Mouse (Mus musculus) neutrophil, adult 5-6 weeks (primary cell): ENCODE measurements around the gene Sigmar1. TPM values are rescaled to one million over a fixed set of nuclear protein-coding genes. Genes with fewer than 3 reads are reported as not detected.
"Not testable (repeated sequence)": the region's sequence is repeated elsewhere in the genome, so short reads cannot be mapped to it uniquely, and the experiment has no call there.

Experiments used
- ATAC-seq: fragments of 151-379, 151-347 bp; 2 replicates; pipeline ENCODE4 v1.8.0; 2017; ENCODE audit warnings: mild to moderate bottlenecking, moderate TSS enrichment; ENCODE audit not compliant: insufficient number of reproducible peaks, poor library complexity, low FRiP score, severe bottlenecking; ENCODE audit errors: extremely low read depth
- total RNA-seq: library from RNA; stranded (forward); fragments of 200-1000 nt; gene quantifications from 2 replicates; pipeline ENCODE4 v1.2.3, GENCODE M21; 2017

Sigmar1 gene
- total RNA-seq, 1 experiment from 2014 or later, result 20.7 TPM

- ATAC-seq, result peak; percentile 40
Measured at GRCm38 (mm10) chr4:41713197-41714067, 42.5 kb downstream of the Sigmar1 start, which contains the start of gene Rpp25l. Rpp25l (minus strand) TSS chr4:41713534.

GRCm38 (mm10) chr4:41712421-41713196, 43.3 kb downstream of the Sigmar1 start:
- no peak for ATAC-seq

GRCm38 (mm10) chr4:41711705-41712375, 44.1 kb downstream of the Sigmar1 start:
- ATAC-seq, result no peak

GRCm38 (mm10) chr4:41710229-41710628, 45.7 kb downstream of the Sigmar1 start:
- ATAC-seq, result no peak

GRCm38 (mm10) chr4:41708192-41708745, 47.7 kb downstream of the Sigmar1 start:
- ATAC-seq, result no peak

GRCm38 (mm10) chr4:41707011-41707535, 48.9 kb downstream of the Sigmar1 start:
- ATAC-seq, result peak; percentile 67

- ATAC-seq, result no peak
Measured at GRCm38 (mm10) chr4:41705922-41706754, 49.8 kb downstream of the Sigmar1 start.

GRCm38 (mm10) chr4:41704651-41705050, 51.3 kb downstream of the Sigmar1 start:
- ATAC-seq, result no peak

GRCm38 (mm10) chr4:41702226-41702625, 53.7 kb downstream of the Sigmar1 start:
- not testable (repeated sequence) for ATAC-seq

GRCm38 (mm10) chr4:41700224-41700623, 55.7 kb downstream of the Sigmar1 start:
- ATAC-seq, result not testable (repeated sequence)

- not testable (repeated sequence) for ATAC-seq
Measured at GRCm38 (mm10) chr4:41699783-41700182, 56.2 kb downstream of the Sigmar1 start, which contains the start of gene Il11ra1. Il11ra1 (plus strand) TSS chr4:41699989.

GRCm38 (mm10) chr4:41698421-41699016, 57.4 kb downstream of the Sigmar1 start:
- ATAC-seq, result not testable (repeated sequence)

GRCm38 (mm10) chr4:41696930-41697841, 58.8 kb downstream of the Sigmar1 start, which contains the start of gene Cntfr:
Cntfr (minus strand) TSS chr4:41697089.
- ATAC-seq, result not testable (repeated sequence)

GRCm38 (mm10) chr4:41696452-41696851, 59.5 kb downstream of the Sigmar1 start:
- ATAC-seq, result not testable (repeated sequence)

- ATAC-seq, result not testable (repeated sequence)
Measured at GRCm38 (mm10) chr4:41695800-41696199, 60.2 kb downstream of the Sigmar1 start.

- ATAC-seq, result not testable (repeated sequence)
Measured at GRCm38 (mm10) chr4:41693511-41693910, 62.4 kb downstream of the Sigmar1 start.
